Mouse (Mus musculus): ENCODE data around the gene Yipf1.

The Yipf1 gene
- long read RNA-seq, experiment 1, transcript Yipf1-201 (10 exons, 1,321 nt) = major isoform, 87 of 109 reads
- long read RNA-seq, experiment 1, partial matches to known transcripts = 2 of 109 reads
- long read RNA-seq, experiment 1, other reads (novel, unspliced or antisense) = 19 of 109 reads
- long read RNA-seq, experiment 2, transcript Yipf1-201 (10 exons, 1,321 nt) = major isoform, 105 of 123 reads
- long read RNA-seq, experiment 2, partial matches to known transcripts = 1 of 123 reads
- long read RNA-seq, experiment 2, other reads (novel, unspliced or antisense) = 17 of 123 reads

- intact Hi-C loops (cut with DNase I) = loop anchor here (5.0 kb wide), 1 partner anchor 62 kb away; the partner anchor contains the start of genes Hspb11 and Lrrc42
These were observed at the start of gene Yipf1 for GRCm38 (mm10) chr4:107313690-107314478. Yipf1 (plus strand) TSS chr4:107314363.

- intact Hi-C loops (cut with DNase I) = no loop called here
These were observed 40.5 kb upstream of the Yipf1 start for GRCm38 (mm10) chr4:107273683-107274082.

GRCm38 (mm10) chr4:107274511-107274910 is 39.7 kb upstream of the Yipf1 start:
- intact Hi-C loops (cut with DNase I) = no loop called here

GRCm38 (mm10) chr4:107278188-107278707 is 35.9 kb upstream of the Yipf1 start:
- intact Hi-C loops (cut with DNase I) = no loop called here

- intact Hi-C loops (cut with DNase I) = no loop called here
These were observed 33.2 kb upstream of the Yipf1 start for GRCm38 (mm10) chr4:107280843-107281475.

- intact Hi-C loops (cut with DNase I) = no loop called here
These were observed 28.5 kb upstream of the Yipf1 start for GRCm38 (mm10) chr4:107285446-107286200.

- intact Hi-C loops (cut with DNase I) = no loop called here
These were observed 27.8 kb upstream of the Yipf1 start for GRCm38 (mm10) chr4:107286386-107286785.

GRCm38 (mm10) chr4:107287517-107287916 is 26.6 kb upstream of the Yipf1 start:
- intact Hi-C loops (cut with DNase I) = no loop called here

- intact Hi-C loops (cut with DNase I) = no loop called here
These were observed 22.4 kb upstream of the Yipf1 start for GRCm38 (mm10) chr4:107291611-107292272.

GRCm38 (mm10) chr4:107292273-107292662 is 21.9 kb upstream of the Yipf1 start:
- intact Hi-C loops (cut with DNase I) = no loop called here

GRCm38 (mm10) chr4:107298071-107298606 is 16.0 kb upstream of the Yipf1 start:
- intact Hi-C loops (cut with DNase I) = no loop called here

- intact Hi-C loops (cut with DNase I) = no loop called here
These were observed 14.3 kb upstream of the Yipf1 start for GRCm38 (mm10) chr4:107299779-107300340.

GRCm38 (mm10) chr4:107300371-107300770 is 13.8 kb upstream of the Yipf1 start:
- intact Hi-C loops (cut with DNase I) = no loop called here

- intact Hi-C loops (cut with DNase I) = no loop called here
These were observed 13.1 kb upstream of the Yipf1 start for GRCm38 (mm10) chr4:107300902-107301555.

GRCm38 (mm10) chr4:107302221-107302620 is 11.9 kb upstream of the Yipf1 start:
- intact Hi-C loops (cut with DNase I) = no loop called here

- intact Hi-C loops (cut with DNase I) = no loop called here
These were observed 11.3 kb upstream of the Yipf1 start for GRCm38 (mm10) chr4:107302832-107303231.

GRCm38 (mm10) chr4:107303531-107303930 is 10.6 kb upstream of the Yipf1 start:
- intact Hi-C loops (cut with DNase I) = no loop called here

- intact Hi-C loops (cut with DNase I) = no loop called here
These were observed 7.2 kb upstream of the Yipf1 start, which contains the start of gene Dio1 for GRCm38 (mm10) chr4:107306966-107307365. Dio1 (minus strand) TSS chr4:107307169.

- intact Hi-C loops (cut with DNase I) = loop anchor here (5.0 kb wide), 1 partner anchor 62 kb away; the partner anchor contains the start of genes Hspb11 and Lrrc42
These were observed 279 bp downstream of the Yipf1 start for GRCm38 (mm10) chr4:107314479-107314805.
